Mouse (Mus musculus) common myeloid progenitor, adult 5-6 weeks (primary cell): ENCODE measurements around the gene Nxn. TPM values are rescaled to one million over a fixed set of nuclear protein-coding genes. Genes with fewer than 3 reads are reported as not detected.

ENCODE experiments used
- ATAC-seq: replicated peaks from 2 replicates; pipeline ENCODE4 v1.8.0; 2016; ENCODE audit warnings: low read depth, mild to moderate bottlenecking, moderate TSS enrichment, inconsistent platforms; ENCODE audit not compliant: poor library complexity, severe bottlenecking
- total RNA-seq: library from RNA; stranded (forward); fragments of 200-1000, 187-1606 nt; gene quantifications from 2 replicates; pipeline ENCODE4 v1.2.3, GENCODE M21; 2017

The Nxn gene
- total RNA-seq, 1 experiment from 2014 or later: 12.7 TPM

DNA sequence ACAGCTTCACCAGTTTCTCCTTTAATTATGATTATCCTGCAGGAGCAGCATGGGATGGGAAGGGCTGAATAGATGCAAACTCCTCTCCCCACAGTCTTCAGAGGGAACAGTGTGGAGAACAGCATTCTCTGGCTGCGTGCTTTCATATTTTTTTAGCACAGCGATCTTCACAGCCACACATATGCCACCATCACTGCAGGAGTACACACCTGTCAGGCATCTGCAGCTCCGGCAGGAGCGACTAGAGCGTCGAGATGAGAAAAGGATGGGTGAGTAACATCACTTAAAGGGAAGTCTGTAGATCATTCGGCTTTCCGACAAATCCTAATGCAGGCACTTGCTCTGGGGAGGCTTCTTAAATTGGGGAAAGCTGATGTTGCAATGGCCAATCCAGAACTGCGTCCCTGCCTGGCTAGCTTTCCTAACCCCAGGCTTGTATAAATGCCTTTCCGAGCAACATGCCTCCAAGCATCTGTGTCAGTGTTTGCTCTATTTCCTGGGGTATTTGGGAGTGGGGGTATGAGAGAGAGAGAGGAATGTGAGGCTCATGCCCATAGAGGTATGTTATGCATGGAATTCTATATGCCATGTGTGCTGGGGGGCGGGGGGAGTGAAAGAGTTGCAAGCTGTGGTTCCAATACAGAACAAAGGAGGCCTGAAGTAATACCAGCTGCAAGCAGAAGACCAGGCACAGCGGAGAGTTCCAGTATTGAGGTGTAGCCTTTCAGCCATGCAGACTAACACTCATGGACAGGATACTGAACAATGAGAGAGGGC, 87.5 kb downstream of the Nxn start:
- no peak for ATAC-seq

DNA sequence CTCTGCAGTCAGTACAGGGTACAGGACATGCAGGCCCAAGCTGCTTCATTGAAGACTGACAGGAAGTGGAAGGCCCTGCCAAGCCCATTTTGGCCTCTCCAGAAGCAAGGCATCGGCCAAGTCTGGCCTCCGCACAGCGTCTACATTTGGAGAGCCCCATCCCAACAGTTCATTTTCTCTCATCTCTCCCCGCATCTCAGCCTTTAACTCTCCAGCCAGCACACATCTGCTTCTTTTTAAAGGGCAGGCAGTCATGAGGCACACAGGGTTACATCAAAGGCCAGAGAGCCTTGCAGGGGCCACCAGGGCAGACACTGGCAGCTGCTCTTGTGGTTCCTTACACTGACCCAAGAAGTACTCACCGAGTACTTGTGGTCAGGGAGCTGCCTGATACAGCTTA, 89.1 kb downstream of the Nxn start:
- ATAC-seq: 0 out of 2 replicates have a peak, but pooled peaks have one; percentile 22

DNA sequence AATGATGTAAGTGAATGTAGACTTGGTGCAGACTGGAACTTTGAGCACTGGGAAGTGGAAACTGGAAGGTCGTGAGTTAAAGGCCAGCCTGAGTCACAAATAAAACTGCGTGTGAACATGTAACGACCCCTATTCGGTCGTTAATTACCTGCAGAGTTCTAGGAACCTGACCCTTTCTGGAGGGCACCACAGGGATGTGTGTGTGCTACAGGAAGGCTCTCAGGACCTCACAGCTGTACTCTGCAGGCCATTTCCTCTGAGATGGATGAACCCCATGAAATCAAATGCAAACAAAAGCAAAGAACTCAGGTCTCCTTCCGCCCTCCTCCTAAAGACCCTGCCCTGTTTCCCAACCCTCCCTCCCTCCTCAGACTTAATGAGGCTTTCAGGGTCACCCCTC, 89.9 kb downstream of the Nxn start:
- no peak for ATAC-seq

DNA sequence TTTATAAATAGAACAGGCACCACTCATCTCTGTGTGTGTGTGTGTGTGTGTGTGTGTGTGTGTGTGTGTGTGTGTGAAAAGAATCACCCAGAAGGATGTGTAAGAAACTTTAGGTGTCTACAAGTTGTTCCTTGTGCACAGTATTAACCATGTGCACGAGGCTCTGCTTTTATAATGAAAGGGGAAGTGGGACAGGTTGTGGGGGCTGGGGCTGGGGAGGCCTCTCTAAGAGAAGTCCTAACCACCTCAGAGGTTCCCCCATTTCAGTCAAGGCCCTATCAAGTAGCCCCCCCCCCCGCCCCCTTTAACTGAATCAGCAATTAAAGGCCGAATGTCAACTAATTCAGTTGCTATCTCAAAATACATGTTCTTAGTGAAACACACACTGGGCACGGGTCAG, 92.2 kb downstream of the Nxn start:
- peak; percentile 89 for ATAC-seq

DNA sequence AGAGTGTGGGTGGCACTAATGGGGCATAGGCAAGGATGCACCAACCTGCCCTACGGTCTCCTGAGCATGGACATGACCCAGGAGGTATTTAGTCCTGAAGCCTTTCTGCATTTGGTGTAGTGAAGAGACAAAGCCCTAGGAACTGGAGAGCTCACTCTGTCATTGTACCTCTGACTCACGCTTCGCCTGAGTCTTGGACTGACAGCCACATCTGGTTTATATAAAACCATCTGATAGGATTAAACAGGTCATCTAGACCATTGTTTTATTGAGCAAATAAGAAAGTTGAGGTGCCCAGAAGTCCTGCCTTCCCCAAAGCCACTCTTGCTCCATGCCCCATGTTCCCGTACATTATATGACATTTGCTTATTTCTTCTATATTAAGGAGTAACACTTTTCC, 93.4 kb downstream of the Nxn start:
- no peak for ATAC-seq

DNA sequence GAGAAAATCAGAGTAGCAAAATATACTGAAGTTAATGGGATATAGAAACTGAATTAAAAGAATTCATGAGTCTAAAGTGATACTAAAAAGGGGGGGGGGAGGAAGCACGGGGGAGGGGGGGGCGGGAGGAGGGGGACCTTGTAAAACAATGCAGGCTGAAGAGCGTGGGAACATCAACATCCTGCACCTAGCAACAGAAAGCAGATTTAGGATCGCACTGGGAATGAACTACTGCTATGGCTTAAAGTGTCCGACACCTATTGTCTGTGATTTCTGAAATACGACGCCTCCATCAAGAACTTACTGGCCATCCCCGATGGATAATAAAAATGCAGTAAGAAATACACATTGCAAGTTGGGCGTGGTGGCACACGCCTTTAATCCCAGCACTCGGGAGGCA, 95.6 kb downstream of the Nxn start:
- ATAC-seq: no peak

DNA sequence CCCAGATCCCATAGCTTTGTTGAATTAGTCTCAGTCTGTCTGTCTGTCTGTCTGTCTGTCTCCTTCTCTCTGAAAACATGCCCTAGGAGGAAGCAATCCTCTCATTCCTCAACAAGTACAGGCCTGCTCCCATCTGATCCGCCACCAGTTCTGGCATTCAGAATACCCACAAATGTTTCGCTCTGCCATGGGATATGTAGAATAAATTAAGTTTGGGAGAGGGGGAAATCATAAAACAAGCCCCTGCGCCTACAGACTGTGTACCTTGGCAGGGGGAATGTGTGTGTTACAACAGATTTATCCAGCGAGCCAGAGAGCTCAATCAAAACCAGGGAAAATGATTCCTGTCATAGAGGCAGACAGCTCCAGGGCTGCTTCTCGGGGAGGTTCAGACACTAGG, 98.1 kb downstream of the Nxn start:
- ATAC-seq: no peak

DNA sequence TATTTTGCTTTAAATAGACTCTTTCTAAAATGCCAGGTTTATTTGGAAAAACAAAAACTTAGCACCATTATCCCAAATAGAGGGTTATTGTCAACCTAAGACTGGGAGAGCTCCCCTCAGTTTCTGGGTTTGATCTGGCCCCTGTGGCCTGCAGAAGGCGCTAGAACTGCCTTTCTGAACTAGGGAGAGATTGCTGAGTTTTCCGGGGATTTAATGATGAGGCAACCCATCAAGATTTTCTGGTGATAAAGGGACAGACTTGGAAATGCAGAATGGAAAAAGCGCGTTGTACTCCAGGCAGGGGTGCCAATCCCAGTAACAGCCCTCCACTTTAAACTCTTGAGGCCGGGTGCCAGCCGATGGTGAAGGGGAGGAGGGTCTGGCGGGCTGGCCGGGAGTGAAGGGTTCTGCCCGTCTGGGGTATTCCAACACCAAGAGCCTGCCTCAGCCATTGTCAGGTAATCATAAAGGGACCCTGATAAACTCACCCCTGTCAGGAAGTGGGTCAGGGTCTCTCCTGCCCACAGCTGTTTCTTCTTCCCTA, 100.4 kb downstream of the Nxn start:
- no peak for ATAC-seq

DNA sequence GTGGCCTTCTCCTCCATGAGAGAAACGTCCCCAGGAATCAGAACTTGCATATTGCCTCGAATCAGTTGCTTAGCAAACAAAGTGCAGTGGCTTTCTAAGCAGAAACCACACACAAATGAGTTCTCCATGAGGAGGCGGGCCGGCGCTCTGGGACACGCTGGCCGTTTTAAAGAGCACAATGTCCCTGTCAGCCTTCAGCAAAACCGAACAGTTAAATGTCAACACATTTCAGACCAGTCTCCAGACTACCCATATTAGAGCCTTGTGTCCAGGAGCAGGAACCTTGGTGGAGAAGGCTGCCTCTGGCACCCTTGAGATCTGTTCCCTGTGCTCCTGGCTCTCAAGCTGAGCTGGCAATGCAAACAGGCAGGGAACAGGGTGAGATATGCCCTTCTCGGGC, 101.7 kb downstream of the Nxn start:
- ATAC-seq: no peak

DNA sequence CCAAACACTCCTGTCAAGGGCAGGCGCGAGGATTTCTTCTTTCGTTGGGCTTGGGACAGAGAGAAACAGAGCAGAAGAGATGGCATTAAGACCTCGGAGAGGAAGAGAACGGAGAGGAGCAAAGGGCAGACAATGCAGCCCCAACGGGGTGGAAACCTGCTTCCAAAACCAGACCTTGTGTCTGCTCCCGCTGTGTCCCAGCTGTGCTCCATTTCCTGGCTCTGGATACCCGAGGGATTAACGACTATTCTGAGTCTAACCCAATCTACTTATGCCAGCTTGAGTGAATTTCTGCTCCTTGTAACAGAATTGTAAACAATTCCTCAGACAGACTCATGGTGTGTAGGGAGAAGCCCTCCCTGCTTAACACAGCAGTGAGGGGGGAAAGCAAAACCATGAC, 104.1 kb downstream of the Nxn start:
- no peak for ATAC-seq

DNA sequence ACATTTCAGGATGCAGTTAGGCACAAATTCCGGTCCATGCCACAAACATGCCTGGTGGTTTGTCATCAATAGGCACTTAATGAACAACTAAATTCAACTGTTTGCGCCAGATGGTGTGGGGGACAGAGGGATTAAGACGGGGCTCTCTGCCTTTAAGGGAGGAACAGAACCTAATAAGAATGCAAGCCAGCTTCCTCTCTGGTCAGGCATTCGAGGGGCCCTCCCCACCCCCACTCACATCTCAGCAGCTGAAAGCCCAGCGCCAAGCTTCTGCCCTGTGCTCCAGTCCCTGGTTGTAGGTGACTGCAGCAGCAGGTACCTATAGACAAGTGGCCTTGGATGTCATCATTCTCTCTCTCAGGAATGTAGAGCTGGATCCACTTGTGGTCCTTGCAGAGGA, 104.9 kb downstream of the Nxn start:
- ATAC-seq: no peak

DNA sequence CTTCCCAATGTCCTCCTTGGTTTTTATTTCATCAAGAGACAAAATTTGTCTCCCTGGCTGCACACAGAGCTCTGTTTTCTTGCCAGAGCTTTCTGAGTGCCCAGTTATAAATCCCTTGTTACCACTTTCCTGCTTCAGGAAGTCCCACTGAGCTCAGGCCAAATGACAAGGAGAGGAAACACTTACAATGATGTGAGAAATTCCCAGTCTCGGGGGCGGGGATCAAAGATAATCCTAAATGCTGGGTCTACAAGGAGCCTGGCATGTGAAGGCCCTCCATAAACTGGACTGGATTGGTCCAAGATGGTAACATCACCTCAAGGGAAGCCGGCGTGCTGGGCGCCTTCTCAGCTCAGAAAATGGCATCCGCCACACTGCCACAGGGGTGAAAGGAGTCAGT, 106.1 kb downstream of the Nxn start:
- ATAC-seq: no peak

DNA sequence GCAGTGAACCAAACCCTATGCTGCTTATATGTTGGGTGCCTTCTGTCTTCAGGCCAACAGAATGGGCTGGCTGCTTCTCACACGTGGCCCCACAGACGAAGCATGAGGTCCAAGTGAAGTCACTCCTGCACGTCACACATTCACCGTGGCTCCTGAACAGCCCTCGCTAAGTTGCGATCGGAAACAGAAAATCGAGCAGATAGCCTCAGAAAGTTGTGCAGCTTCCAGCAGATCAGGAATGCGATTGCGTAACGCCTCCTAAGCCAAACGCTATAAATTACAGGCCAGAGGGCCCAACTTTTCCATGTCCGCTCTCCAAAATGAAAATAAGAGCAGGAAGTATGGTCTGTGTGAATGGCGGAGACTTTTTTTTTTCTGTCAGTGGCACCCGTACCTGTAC, 106.5 kb downstream of the Nxn start:
- no peak for ATAC-seq

DNA sequence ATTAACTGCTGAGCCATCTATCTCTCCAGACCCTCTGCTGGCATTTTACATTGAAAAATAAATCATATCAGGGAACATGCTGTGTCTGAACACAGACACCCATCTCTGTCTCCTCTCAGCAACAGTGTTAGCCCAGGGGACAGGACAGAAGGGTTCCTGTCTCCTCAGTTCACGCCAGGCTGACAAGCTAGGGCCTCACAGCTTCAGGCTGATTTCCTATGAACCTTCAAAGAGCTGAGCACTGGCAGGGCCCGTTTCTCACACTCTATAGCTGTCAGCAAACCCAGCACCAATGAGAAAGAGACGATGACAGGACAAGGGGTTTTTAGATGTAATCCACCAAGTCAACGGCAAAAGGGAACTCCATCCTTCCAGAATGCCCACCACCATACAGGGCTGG, 107.0 kb downstream of the Nxn start:
- ATAC-seq: no peak

DNA sequence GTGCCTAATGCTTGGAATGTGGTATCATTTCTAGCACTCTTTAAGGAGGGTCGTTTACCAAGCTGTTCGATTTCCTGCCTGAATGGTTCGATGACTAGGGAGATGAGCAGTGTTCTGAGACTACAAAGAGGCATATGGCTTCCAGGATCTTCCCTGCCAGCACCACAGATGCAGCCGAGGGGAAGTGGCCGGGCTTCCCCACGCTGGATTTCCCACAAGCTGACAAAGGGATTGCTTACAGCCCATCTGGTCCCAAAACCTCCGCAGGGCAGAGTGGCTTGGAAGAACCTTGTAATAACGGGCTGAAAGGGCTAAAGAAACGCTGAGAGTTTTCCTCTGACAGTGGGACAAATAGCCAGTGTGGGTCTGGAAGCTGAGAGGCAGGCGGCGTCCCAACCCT, 108.6 kb downstream of the Nxn start:
- ATAC-seq: no peak

DNA sequence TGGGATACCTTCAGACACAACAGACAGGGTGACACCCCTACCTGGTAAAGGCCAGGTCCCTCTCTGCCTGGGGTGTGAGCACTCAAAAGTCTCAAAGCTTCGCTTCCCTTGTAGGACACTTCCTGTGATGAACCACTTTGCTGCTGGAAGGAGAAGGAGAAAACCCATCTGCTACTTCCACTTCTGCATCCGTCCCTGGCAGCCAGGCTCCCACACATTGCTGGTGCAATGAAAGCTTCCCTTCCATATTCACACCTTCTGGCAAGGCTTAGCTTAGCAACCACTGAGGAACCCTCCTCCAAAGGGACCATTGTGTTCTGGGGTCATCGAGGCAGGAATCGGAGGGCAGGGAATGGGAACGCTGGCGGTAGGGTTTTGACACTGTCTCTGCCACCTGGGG, 110.3 kb downstream of the Nxn start:
- peak; percentile 39; the same call in 1 of the 2 replicates for ATAC-seq

DNA sequence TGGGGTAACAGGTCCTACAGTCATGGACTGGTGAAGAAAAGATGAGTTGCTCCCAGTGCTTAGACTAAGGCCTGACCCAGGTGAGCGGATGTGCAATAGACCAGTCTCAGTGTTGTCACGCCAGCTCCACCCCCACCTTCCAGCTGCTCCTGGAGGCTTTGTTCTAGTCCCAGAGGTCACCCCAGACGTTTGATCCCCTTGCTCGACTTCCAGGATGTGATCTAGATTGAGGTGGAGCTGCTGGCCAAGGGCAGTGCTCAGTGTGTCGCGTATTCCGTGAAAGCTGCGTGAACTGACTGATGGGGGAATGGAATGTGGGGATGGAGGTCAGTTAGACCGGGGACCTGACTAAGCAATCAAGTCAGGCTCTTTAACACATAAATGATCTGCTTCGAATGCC, 111.6 kb downstream of the Nxn start:
- ATAC-seq: no peak

DNA sequence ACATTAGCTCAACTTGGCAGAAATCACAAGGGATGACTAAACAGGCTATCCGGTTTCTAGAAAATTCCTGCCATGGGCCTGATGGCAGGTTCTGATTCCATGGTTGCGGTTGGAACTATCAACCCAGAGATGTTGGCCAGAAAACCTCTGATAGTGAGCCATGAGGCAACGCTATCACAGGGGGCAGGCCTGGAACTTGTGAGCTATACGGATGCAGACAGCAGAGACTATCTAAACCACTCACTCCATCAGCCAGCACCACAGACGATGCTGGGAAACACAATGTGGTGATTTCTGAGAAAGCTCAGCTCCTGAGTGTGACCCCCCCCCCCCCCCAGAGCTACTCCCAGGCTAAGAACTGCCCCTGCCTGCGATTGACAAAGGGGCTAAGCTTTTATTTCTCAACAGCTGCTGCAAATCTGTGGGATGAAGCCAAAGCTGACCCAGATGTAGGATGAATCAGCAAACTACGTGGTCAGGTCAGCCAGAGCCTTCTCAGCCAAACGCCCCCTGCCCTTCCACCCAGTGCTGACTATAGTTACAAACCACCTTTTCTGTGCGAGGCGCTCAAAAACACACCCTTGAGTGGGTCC, 112.3 kb downstream of the Nxn start:
- no peak for ATAC-seq

DNA sequence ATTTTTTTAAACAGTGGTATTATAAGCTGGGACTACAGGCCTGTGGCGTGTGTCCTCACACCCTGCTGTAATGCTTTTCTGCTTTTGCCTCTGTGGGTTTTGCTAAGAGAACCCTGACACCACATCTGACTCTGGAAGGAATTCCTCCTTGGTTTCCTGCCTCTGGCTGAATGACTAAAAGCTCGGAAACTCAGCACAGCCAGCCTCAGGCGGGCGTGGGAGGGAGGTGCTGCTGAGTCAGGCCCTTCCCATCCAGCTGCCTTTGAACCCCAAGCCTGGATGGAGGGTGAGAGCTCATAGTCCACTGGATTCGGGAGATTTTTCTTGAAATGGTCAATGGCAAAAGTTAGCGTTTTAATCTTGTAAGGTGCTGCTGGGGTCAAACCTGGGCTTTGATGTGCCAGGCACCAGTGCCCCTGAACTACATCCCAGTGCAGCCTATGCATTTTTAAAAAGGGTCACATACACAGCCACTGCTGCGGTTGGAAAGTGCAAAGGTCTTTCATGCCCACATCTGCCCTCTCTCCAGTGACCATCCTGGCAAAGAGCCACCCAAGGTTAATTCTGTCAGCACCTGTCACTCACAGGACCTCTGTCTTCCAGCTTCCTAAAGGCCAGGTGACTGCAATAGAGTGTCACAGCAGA, 113.4 kb downstream of the Nxn start:
- ATAC-seq: no peak

DNA sequence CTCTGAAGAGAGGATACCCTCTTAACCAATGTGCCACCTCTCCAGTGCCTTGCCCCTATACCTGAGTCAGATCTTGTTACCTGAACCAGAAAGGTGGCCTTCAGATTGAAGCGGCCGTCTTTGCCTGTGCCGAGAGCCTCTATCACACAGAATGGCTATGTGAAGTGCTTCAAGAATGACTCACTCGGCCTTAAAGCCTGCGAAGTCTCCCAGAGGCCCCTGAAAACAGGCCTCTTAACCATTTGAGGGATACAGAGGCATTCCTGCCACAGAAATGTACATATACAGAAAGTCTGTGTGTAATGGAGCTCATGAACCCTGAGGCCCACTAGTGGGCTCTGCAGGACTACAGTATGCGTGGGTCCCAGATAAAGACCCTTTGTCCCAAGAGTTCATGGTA, 115.1 kb downstream of the Nxn start:
- ATAC-seq: no peak

DNA sequence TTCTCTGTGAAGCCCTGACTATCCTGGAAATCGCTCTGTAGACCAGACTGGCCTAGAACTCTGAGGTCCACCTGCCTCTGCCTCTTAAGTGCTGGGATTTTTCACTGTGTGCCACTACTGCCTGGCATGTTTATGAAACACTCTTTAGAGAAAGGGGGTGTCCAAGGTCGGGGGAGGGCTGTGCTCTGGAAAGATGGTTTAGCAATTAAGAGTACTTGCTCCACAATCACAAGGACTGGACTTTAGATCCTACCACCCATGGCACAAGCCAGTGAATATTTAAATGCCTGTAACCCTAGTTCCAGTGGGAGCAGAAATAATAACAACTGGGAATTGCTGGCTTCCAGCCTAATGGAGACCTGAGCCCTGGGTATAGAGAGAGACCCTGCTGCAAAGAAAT, 119.0 kb downstream of the Nxn start:
- ATAC-seq: no peak
